Mouse (Mus musculus) embryonic facial prominence, embryonic 13.5 days (tissue): ENCODE measurements around the gene Strbp. TPM values are rescaled to one million over a fixed set of nuclear protein-coding genes. Genes with fewer than 3 reads are reported as not detected.

Source experiments
- ATAC-seq: fragments of 200-750 bp; cut with Nextera tagmentation; 2 replicates; pipeline ENCODE4 v1.8.0; 2017; ENCODE audit warnings: low read depth; ENCODE audit not compliant: insufficient number of reproducible peaks, insufficient read depth, low FRiP score, low TSS enrichment
- H3K27ac ChIP-seq: fragments of 300-500 bp; sonication (generic); 2 replicates; pipeline ENCODE4 v1.5.1; 2015; ENCODE audit warnings: moderate library complexity, mild to moderate bottlenecking, inconsistent platforms
- H3K27me3 ChIP-seq: fragments of 300-500 bp; sonication (generic); 2 replicates; pipeline ENCODE4 v1.6.1; 2015; ENCODE audit warnings: mild to moderate bottlenecking, inconsistent platforms
- H3K36me3 ChIP-seq: fragments of 300-500 bp; sonication (generic); 2 replicates; pipeline ENCODE4 v1.6.1; 2015; ENCODE audit warnings: mild to moderate bottlenecking, inconsistent platforms
- H3K4me1 ChIP-seq: fragments of 300-500 bp; sonication (generic); 2 replicates; pipeline ENCODE4 v1.6.1; 2015; ENCODE audit warnings: inconsistent platforms
- H3K4me2 ChIP-seq: fragments of 300-500 bp; sonication (generic); 2 replicates; pipeline ENCODE4 v1.6.1; 2015; ENCODE audit warnings: moderate library complexity, mild to moderate bottlenecking, inconsistent platforms
- H3K4me3 ChIP-seq: fragments of 300-500 bp; sonication (generic); 2 replicates; pipeline ENCODE4 v1.5.1; 2015; ENCODE audit warnings: mild to moderate bottlenecking, inconsistent platforms
- H3K9ac ChIP-seq: fragments of 300-500 bp; sonication (generic); 2 replicates; pipeline ENCODE4 v1.6.1; 2015; ENCODE audit warnings: mild to moderate bottlenecking, inconsistent platforms
- H3K9me3 ChIP-seq: fragments of 300-500 bp; sonication (generic); 2 replicates; pipeline ENCODE4 v1.6.1; 2016; ENCODE audit warnings: inconsistent platforms
- WGBS: fragments of 180-500 bp; shearing (Covaris S2); methylation state at CpG from one replicate; pipeline ENCODE4 v1.1.7; 2015; ENCODE audit warnings: mixed read lengths; 5-methylcytosine and 5-hydroxymethylcytosine counted together
- microRNA-seq: library from miRNA; unstranded; fragments of <30 nt; microRNA quantifications from one replicate; pipeline ENCODE4, GENCODE M21; 2016
- polyA plus RNA-seq: library from polyadenylated mRNA; unstranded; fragments of >200 nt; fragmentation: Nextera tagmentation; extraction: Ambion mirVana; gene quantifications from 2 replicates; pipeline ENCODE4 v1.2.1, GENCODE M21; 2015

Strbp gene
- polyA plus RNA-seq, 1 experiment from 2014 or later = 35.3 TPM

GRCm38 (mm10) chr2:37460707-37461106, 243.0 kb downstream of the Strbp start:
- Histone ChIP-seq H3K4me3 (no peak overlapping the region), H3K9me3 (no peaks in the 10 kb centered on the region), H3K4me2 (no peak overlapping the region), H3K27ac (no peak overlapping the region), H3K27me3 (no peaks in the 10 kb centered on the region), H3K4me1 (no peaks in the 10 kb centered on the region), H3K36me3 (no peaks in the 10 kb centered on the region), H3K9ac (no peak overlapping the region)
- WGBS = 95% methylated on average over 4 of the region's 4 CpGs
- ATAC-seq = no peak

GRCm38 (mm10) chr2:37452376-37452760, 251.3 kb downstream of the Strbp start:
- H3K4me2 ChIP-seq = peak overlapping the region; percentile 85
- no peaks in the 10 kb centered on the region for H3K9me3 ChIP-seq
- H3K36me3 ChIP-seq = no peaks in the 10 kb centered on the region
- H3K9ac ChIP-seq = peak overlapping the region; percentile 94
- peak; percentile 86 for ATAC-seq
- H3K4me3 ChIP-seq = peak overlapping the region; percentile 88
- peaks cover 9% of the 10 kb centered on the region for H3K4me1 ChIP-seq
- peak overlapping the region; percentile 91 for H3K27ac ChIP-seq
- WGBS = 0% methylated on average over 24 of the region's 24 CpGs
- no peaks in the 10 kb centered on the region for H3K27me3 ChIP-seq

GRCm38 (mm10) chr2:37451667-37452375, 251.8 kb downstream of the Strbp start:
- Histone ChIP-seq H3K36me3 (no peaks in the 10 kb centered on the region), H3K27ac (peak overlapping the region; percentile 91), H3K9ac (peak overlapping the region; percentile 94), H3K4me3 (peak overlapping the region; percentile 88), H3K4me2 (peak overlapping the region; percentile 85), H3K27me3 (no peaks in the 10 kb centered on the region), H3K4me1 (peaks cover 9% of the 10 kb centered on the region), H3K9me3 (no peaks in the 10 kb centered on the region)
- WGBS = 7% methylated on average over 43 of the region's 44 CpGs
- peak; percentile 98 for ATAC-seq

GRCm38 (mm10) chr2:37442611-37443591, 260.8 kb downstream of the Strbp start, which contains the start of the genes Zbtb26, Zbtb6 and Rabgap1:
TSS of gene Zbtb26 (minus strand) at chr2:37443135.
TSS of gene Zbtb6 (minus strand) at chr2:37443171.
TSS of gene Rabgap1 (plus strand) at chr2:37443279.
- no peaks in the 10 kb centered on the region for H3K9me3 ChIP-seq
- H3K27me3 ChIP-seq = no peaks in the 10 kb centered on the region
- peak; percentile 95 for ATAC-seq
- H3K4me1 ChIP-seq = peaks cover 7% of the 10 kb centered on the region
- WGBS = under 1% methylated on average over 51 of the region's 51 CpGs
- H3K4me2 ChIP-seq = peak within 1 kb of the TSS; percentile 76
- 0 out of 2 replicates have a peak, but pooled peaks cover 3% of the 10 kb centered on the region for H3K36me3 ChIP-seq
- peak within 1 kb of the TSS; percentile 86 for H3K4me3 ChIP-seq
- peak within 1 kb of the TSS; percentile 90 for H3K27ac ChIP-seq
- peak within 1 kb of the TSS; percentile 95 for H3K9ac ChIP-seq

Small RNA genes lying within 50 kb of the gene (microRNA-seq; reads per million reads assigned to microRNA genes)
- gene Mir5128 = 0.74 reads per million

Other genes with a start within 250 kb of the Strbp start
- gene Gpr21, start 187.5 kb downstream of the Strbp start, polyA plus RNA-seq = 1.5 and 1.8 TPM in 2 replicates
- gene Crb2, start 72.4 kb upstream of the Strbp start, polyA plus RNA-seq = 0.22 and 0.56 TPM in 2 replicates